Mouse (Mus musculus): ENCODE data around the gene Rere. TPM values are rescaled to one million over a fixed set of nuclear protein-coding genes. Genes with fewer than 3 reads are reported as not detected.
"Not testable (repeated sequence)": the region's sequence is repeated elsewhere in the genome, so short reads cannot be mapped to it uniquely, and the experiment has no call there.

Gene Rere
- polyA plus RNA-seq, 1 experiment from 2014 or later, result 29.5 TPM

GRCm38 (mm10) chr4:150269679-150270078 lies 11.8 kb upstream of the Rere start:
- H3K27me3 ChIP-seq (replicated peaks), result no peaks in the 10 kb centered on the region
- 16% methylated on average over 7 of the region's 7 CpGs for WGBS
- no peaks in the 10 kb centered on the region for H3K9me3 ChIP-seq (replicated peaks)
- H3K9ac ChIP-seq, result 0 out of 2 replicates have a peak overlapping the region, but pooled peaks have one; percentile 29
- H3K4me3 ChIP-seq, result no peak overlapping the region
- peak overlapping the region; percentile 72 for H3K27ac ChIP-seq (ENCODE audit: poor library complexity, severe bottlenecking)
- ATAC-seq (ENCODE audit: insufficient number of reproducible peaks, low FRiP score), result 0 out of 2 replicates have a peak, but pooled peaks have one; percentile 42
- H3K4me2 ChIP-seq, result peak overlapping the region; percentile 34; the same call in 1 of the 2 replicates
- no peaks in the 10 kb centered on the region for H3K36me3 ChIP-seq
- peaks cover 37% of the 10 kb centered on the region for H3K4me1 ChIP-seq (replicated peaks)

DNA sequence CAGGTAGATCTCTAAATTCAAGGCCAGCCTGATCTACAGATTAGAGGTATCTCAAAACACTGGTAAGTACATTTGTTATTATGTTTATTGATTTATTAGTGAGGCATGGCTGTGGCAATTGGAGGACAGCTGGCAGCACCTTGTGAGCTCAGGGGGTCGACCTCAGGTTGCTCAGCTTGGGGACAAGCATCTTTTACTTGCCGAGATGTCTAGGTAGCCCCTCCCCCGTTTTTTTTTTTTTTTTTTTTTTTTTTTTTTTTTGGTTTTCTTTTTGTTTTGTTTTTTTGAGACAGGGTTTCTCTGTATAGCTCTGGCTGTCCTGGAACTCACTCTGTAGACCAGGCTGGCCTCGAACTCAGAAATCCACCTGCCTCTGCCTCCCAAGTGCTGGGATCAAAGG lies 10.7 kb upstream of the Rere start:
- WGBS, result 66% methylated on average over 3 of the region's 4 CpGs
- not testable (repeated sequence) for ATAC-seq (ENCODE audit: insufficient number of reproducible peaks, low FRiP score); H3K9ac ChIP-seq

DNA sequence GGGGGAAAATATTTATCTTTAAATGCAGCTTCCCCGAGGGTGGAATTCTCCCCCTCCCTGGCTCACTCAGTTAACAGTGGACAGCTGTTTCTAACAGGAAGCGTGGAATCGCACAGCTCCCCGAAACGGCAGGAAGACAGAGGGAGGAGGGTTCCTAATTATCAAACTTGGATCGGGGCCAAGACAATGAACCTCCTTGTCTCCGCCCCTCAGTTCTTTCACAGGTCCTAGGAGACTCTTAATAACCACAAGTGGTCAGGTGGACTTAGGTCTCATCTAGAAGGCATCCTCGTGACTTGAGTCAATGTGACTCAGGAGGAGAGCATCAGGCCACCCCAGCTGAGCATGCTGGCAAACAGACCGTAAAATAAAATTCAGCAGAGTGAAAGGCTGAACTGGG lies 8.7 kb upstream of the Rere start:
- peak; percentile 52 for ATAC-seq (ENCODE audit: insufficient number of reproducible peaks, low FRiP score)
- no peaks in the 10 kb centered on the region for H3K27me3 ChIP-seq (replicated peaks)
- no peaks in the 10 kb centered on the region for H3K9me3 ChIP-seq (replicated peaks)
- H3K9ac ChIP-seq, result 0 out of 2 replicates have a peak overlapping the region, but pooled peaks have one; percentile 16
- H3K4me3 ChIP-seq, result no peak overlapping the region
- 16% methylated on average over 9 of the region's 9 CpGs for WGBS
- peaks cover 37% of the 10 kb centered on the region for H3K4me1 ChIP-seq (replicated peaks)
- H3K27ac ChIP-seq (ENCODE audit: poor library complexity, severe bottlenecking), result peak overlapping the region; percentile 76
- H3K4me2 ChIP-seq, result peak overlapping the region; percentile 31; the same call in 1 of the 2 replicates
- no peaks in the 10 kb centered on the region for H3K36me3 ChIP-seq

More for the DNA sequence above, 10.7 kb upstream of the Rere start:
- H3K4me3 ChIP-seq; H3K36me3 ChIP-seq; H3K27ac ChIP-seq (ENCODE audit: poor library complexity, severe bottlenecking); H3K4me2 ChIP-seq; H3K9me3 ChIP-seq (replicated peaks); H3K27me3 ChIP-seq (replicated peaks): not testable (repeated sequence)
- H3K4me1 ChIP-seq (replicated peaks), result peaks cover 37% of the 10 kb centered on the region

DNA sequence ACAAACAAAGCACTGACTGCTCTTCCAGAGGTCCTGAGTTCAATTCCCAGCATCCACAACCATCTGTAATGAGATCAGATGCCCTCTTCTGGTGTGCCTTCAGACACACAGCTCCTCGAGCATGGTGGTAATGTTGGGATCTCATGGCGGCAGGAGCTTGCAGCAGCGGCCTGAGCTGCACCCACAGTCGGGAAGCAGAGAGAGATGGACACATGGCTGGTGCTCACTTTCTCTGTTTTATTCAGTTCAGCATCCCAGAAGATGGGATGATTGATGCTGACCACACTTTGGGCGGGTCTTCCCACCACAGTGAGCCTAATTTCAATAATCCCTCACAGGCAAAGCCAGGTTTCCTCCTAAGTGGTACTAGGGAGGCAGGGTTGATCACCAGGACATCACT lies 5.9 kb upstream of the Rere start:
- H3K4me3 ChIP-seq, result no peak overlapping the region
- no peak for ATAC-seq (ENCODE audit: insufficient number of reproducible peaks, low FRiP score)

GRCm38 (mm10) chr4:150279336-150279735 lies 2.1 kb upstream of the Rere start:
- H3K27me3 ChIP-seq (replicated peaks); H3K27ac ChIP-seq (ENCODE audit: poor library complexity, severe bottlenecking); H3K9me3 ChIP-seq (replicated peaks); H3K4me3 ChIP-seq; H3K4me2 ChIP-seq; ATAC-seq (ENCODE audit: insufficient number of reproducible peaks, low FRiP score); H3K9ac ChIP-seq; H3K36me3 ChIP-seq: not testable (repeated sequence)
- peaks cover 16% of the 10 kb centered on the region for H3K4me1 ChIP-seq (replicated peaks)
- WGBS, result 86% methylated on average over 7 of the region's 7 CpGs

More for the DNA sequence above, 5.9 kb upstream of the Rere start:
- no peak overlapping the region for H3K27ac ChIP-seq (ENCODE audit: poor library complexity, severe bottlenecking)
- H3K27me3 ChIP-seq (replicated peaks), result no peaks in the 10 kb centered on the region
- H3K4me1 ChIP-seq (replicated peaks), result peaks cover 22% of the 10 kb centered on the region
- H3K9me3 ChIP-seq (replicated peaks), result no peaks in the 10 kb centered on the region
- no peak overlapping the region for H3K4me2 ChIP-seq
- no peaks in the 10 kb centered on the region for H3K36me3 ChIP-seq
- 75% methylated on average over 5 of the region's 5 CpGs for WGBS
- H3K9ac ChIP-seq, result no peak overlapping the region

DNA sequence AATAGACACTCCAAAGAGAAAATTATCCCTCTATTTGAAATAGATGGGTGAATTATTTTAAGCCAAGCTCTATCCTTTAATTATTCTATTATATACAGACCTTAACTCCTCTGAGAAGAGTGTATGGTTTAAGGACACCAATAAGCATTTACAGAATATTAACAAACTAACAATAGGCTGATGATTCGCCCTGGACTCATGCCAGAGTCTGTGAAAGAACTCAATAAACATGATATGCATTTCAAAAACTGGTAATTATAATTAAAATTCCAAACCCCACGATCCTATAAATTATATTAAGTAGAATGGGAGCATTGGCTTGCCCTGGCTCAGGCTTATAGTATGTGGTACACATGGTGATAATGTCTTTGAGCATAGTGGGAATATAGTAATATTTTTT lies 1.4 kb upstream of the Rere start:
- Histone ChIP-seq H3K4me2 (no peak overlapping the region), H3K9ac (no peak overlapping the region), H3K4me3 (no peak overlapping the region), H3K27me3 (replicated peaks) (no peaks in the 10 kb centered on the region), H3K36me3 (no peaks in the 10 kb centered on the region), H3K9me3 (replicated peaks) (no peaks in the 10 kb centered on the region), H3K27ac (ENCODE audit: poor library complexity, severe bottlenecking) (no peak overlapping the region), H3K4me1 (replicated peaks) (peaks cover 16% of the 10 kb centered on the region)
- 75% methylated on average over 2 of the region's 2 CpGs for WGBS
- ATAC-seq (ENCODE audit: insufficient number of reproducible peaks, low FRiP score), result no peak

GRCm38 (mm10) chr4:150280459-150280858 lies 987 bp upstream of the Rere start:
- ATAC-seq (ENCODE audit: insufficient number of reproducible peaks, low FRiP score), result no peak
- H3K9me3 ChIP-seq (replicated peaks), result no peaks in the 10 kb centered on the region
- peaks cover 17% of the 10 kb centered on the region for H3K4me1 ChIP-seq (replicated peaks)
- H3K4me3 ChIP-seq, result 0 out of 2 replicates have a peak overlapping the region, but pooled peaks have one; percentile 15
- peak overlapping the region; percentile 66 for H3K27ac ChIP-seq (ENCODE audit: poor library complexity, severe bottlenecking)
- no peaks in the 10 kb centered on the region for H3K27me3 ChIP-seq (replicated peaks)
- peak overlapping the region; percentile 64 for H3K4me2 ChIP-seq
- 55% methylated on average over 4 of the region's 4 CpGs for WGBS
- 0 out of 2 replicates have a peak overlapping the region, but pooled peaks have one; percentile 24 for H3K9ac ChIP-seq
- no peaks in the 10 kb centered on the region for H3K36me3 ChIP-seq

- no peaks in the 10 kb centered on the region for H3K9me3 ChIP-seq (replicated peaks)
- peak overlapping the region; percentile 97 for H3K27ac ChIP-seq (ENCODE audit: poor library complexity, severe bottlenecking)
- peak overlapping the region; percentile 84 for H3K4me2 ChIP-seq
- H3K36me3 ChIP-seq, result no peaks in the 10 kb centered on the region
- WGBS, result under 1% methylated on average over 48 of the region's 50 CpGs
- peak overlapping the region; percentile 99 for H3K4me3 ChIP-seq
- peak overlapping the region; percentile 100 for H3K9ac ChIP-seq
- H3K27me3 ChIP-seq (replicated peaks), result no peaks in the 10 kb centered on the region
- peak; percentile 60 for ATAC-seq (ENCODE audit: insufficient number of reproducible peaks, low FRiP score)
- peaks cover 25% of the 10 kb centered on the region for H3K4me1 ChIP-seq (replicated peaks)
Measured at GRCm38 (mm10) chr4:150281891-150282630, 615 bp downstream of the Rere start.

- H3K36me3 ChIP-seq, result no peaks in the 10 kb centered on the region
- ATAC-seq (ENCODE audit: insufficient number of reproducible peaks, low FRiP score), result no peak
Measured at GRCm38 (mm10) chr4:150282631-150283334, 1.3 kb downstream of the Rere start.

GRCm38 (mm10) chr4:150283335-150283638 lies 1.8 kb downstream of the Rere start:
- Histone ChIP-seq H3K4me2 (peak overlapping the region; percentile 76), H3K36me3 (no peaks in the 10 kb centered on the region), H3K9me3 (replicated peaks) (no peaks in the 10 kb centered on the region), H3K27ac (ENCODE audit: poor library complexity, severe bottlenecking) (peak overlapping the region; percentile 73), H3K4me3 (peak overlapping the region; percentile 99), H3K27me3 (replicated peaks) (no peaks in the 10 kb centered on the region), H3K9ac (peak overlapping the region; percentile 67), H3K4me1 (replicated peaks) (peaks cover 27% of the 10 kb centered on the region)
- ATAC-seq (ENCODE audit: insufficient number of reproducible peaks, low FRiP score), result no peak
- 20% methylated on average over 2 of the region's 2 CpGs for WGBS

More at GRCm38 (mm10) chr4:150282631-150283334, 1.3 kb downstream of the Rere start:
- Histone ChIP-seq H3K4me2 (peak overlapping the region; percentile 84), H3K27me3 (replicated peaks) (no peaks in the 10 kb centered on the region), H3K27ac (ENCODE audit: poor library complexity, severe bottlenecking) (peak overlapping the region; percentile 97), H3K4me3 (peak overlapping the region; percentile 99), H3K9ac (peak overlapping the region; percentile 100), H3K9me3 (replicated peaks) (no peaks in the 10 kb centered on the region), H3K4me1 (replicated peaks) (peaks cover 25% of the 10 kb centered on the region)
- 10% methylated on average over 5 of the region's 5 CpGs for WGBS

GRCm38 (mm10) chr4:150283993-150284392 lies 2.5 kb downstream of the Rere start:
- peaks cover 34% of the 10 kb centered on the region for H3K4me1 ChIP-seq (replicated peaks)
- no peak for ATAC-seq (ENCODE audit: insufficient number of reproducible peaks, low FRiP score)
- no peaks in the 10 kb centered on the region for H3K36me3 ChIP-seq
- H3K9ac ChIP-seq, result 0 out of 2 replicates have a peak overlapping the region, but pooled peaks have one; percentile 67
- H3K4me3 ChIP-seq, result peak overlapping the region; percentile 99; the same call in 1 of the 2 replicates
- H3K27me3 ChIP-seq (replicated peaks), result no peaks in the 10 kb centered on the region
- no peaks in the 10 kb centered on the region for H3K9me3 ChIP-seq (replicated peaks)
- 18% methylated on average over 6 of the region's 6 CpGs for WGBS
- H3K27ac ChIP-seq (ENCODE audit: poor library complexity, severe bottlenecking), result no peak overlapping the region
- H3K4me2 ChIP-seq, result peak overlapping the region; percentile 76
